Mouse (Mus musculus) megakaryocyte, embryonic 14.5 days (primary cell): ENCODE results near the gene Hsh2d.

ENCODE experiments used
- FLI1 ChIP-seq: IDR thresholded peaks from 2 replicates; pipeline ENCODE4 v1.6.1; 2012; ENCODE audit warnings: low read length, inconsistent platforms, mixed read lengths
- GATA1 ChIP-seq: IDR thresholded peaks from 3 replicates; pipeline ENCODE4 v1.6.1; 2012; ENCODE audit warnings: mixed read lengths, low read length, inconsistent platforms, borderline replicate concordance

DNA sequence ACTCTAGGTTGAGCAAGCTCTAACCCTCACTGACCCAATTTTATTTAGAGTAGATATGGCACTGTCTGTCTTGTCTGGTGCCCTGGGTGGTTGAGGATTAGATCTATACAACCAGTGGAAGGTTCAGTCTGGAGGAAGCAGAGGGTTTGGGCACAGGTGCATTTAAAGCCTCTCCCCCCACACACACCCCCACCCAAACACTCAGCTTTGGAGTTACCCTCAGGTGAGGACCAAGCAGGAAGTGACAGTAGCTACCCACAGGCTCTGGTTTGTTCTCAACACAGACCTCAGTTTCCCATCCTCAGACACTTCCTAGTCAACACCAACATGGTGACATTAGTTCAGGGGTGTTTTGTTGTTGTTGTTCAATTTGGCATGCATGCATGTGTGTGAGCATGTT lies 26.6 kb upstream of the Hsh2d start:
- TF ChIP-seq FLI1 (no peak), GATA1 (no peak)
